Mouse (Mus musculus): ENCODE data around the gene Nmur1. TPM values are rescaled to one million over a fixed set of nuclear protein-coding genes. Genes with fewer than 3 reads are reported as not detected.
"Not testable (repeated sequence)": the region's sequence is repeated elsewhere in the genome, so short reads cannot be mapped to it uniquely, and the experiment has no call there.

Gene Nmur1
- polyA plus RNA-seq, 1 experiment from 2014 or later, result not detected

- H3K4me3 ChIP-seq, result no peak overlapping the region
- WGBS, result 88% methylated on average over 2 of the region's 2 CpGs
- no peaks in the 10 kb centered on the region for H3K4me1 ChIP-seq
- no peaks in the 10 kb centered on the region for H3K9me3 ChIP-seq
- no peak overlapping the region for H3K9ac ChIP-seq
- H3K4me2 ChIP-seq (replicated peaks), result no peak overlapping the region
- 0 out of 2 replicates have a peak, but pooled peaks cover 4% of the 10 kb centered on the region for H3K36me3 ChIP-seq
- no peaks in the 10 kb centered on the region for H3K27me3 ChIP-seq
- ATAC-seq (ENCODE audit: insufficient number of reproducible peaks, insufficient read depth, low FRiP score, low TSS enrichment), result no peak
- H3K27ac ChIP-seq, result no peak overlapping the region
These were observed 83.7 kb downstream of the Nmur1 start for GRCm38 (mm10) chr1:86342371-86342770.

- not testable (repeated sequence) for ATAC-seq (ENCODE audit: insufficient number of reproducible peaks, insufficient read depth, low FRiP score, low TSS enrichment); H3K4me1 ChIP-seq; H3K9ac ChIP-seq; H3K36me3 ChIP-seq; H3K27ac ChIP-seq; H3K27me3 ChIP-seq; H3K9me3 ChIP-seq; H3K4me2 ChIP-seq (replicated peaks); H3K4me3 ChIP-seq
- WGBS, result 96% methylated on average over 2 of the region's 2 CpGs
These were observed 84.9 kb downstream of the Nmur1 start for GRCm38 (mm10) chr1:86341096-86341495.

- H3K27ac ChIP-seq, result no peak overlapping the region
- H3K4me3 ChIP-seq, result no peak overlapping the region
- no peaks in the 10 kb centered on the region for H3K9me3 ChIP-seq
- no peak for ATAC-seq (ENCODE audit: insufficient number of reproducible peaks, insufficient read depth, low FRiP score, low TSS enrichment)
- no peaks in the 10 kb centered on the region for H3K27me3 ChIP-seq
- no peak overlapping the region for H3K4me2 ChIP-seq (replicated peaks)
- no peaks in the 10 kb centered on the region for H3K4me1 ChIP-seq
- no peaks in the 10 kb centered on the region for H3K36me3 ChIP-seq
- H3K9ac ChIP-seq, result no peak overlapping the region
- WGBS, result 32% methylated on average over 4 of the region's 4 CpGs
These were observed 86.7 kb downstream of the Nmur1 start for GRCm38 (mm10) chr1:86339156-86339812.

GRCm38 (mm10) chr1:86336330-86336729 is 89.7 kb downstream of the Nmur1 start:
- H3K4me1 ChIP-seq, result no peaks in the 10 kb centered on the region
- no peak overlapping the region for H3K9ac ChIP-seq
- H3K27ac ChIP-seq, result no peak overlapping the region
- no peak for ATAC-seq (ENCODE audit: insufficient number of reproducible peaks, insufficient read depth, low FRiP score, low TSS enrichment)
- no peaks in the 10 kb centered on the region for H3K9me3 ChIP-seq
- no peaks in the 10 kb centered on the region for H3K27me3 ChIP-seq
- no peak overlapping the region for H3K4me3 ChIP-seq
- WGBS, result 39% methylated on average over 2 of the region's 2 CpGs
- H3K36me3 ChIP-seq, result no peaks in the 10 kb centered on the region
- H3K4me2 ChIP-seq (replicated peaks), result no peak overlapping the region

Small RNA genes lying within 50 kb of the gene (microRNA-seq; reads per million reads assigned to microRNA genes)
- 66.8 reads per million, percentile 45 among the genes with 10 or more reads in this experiment for gene mmu-mir-3535

Other genes starting within 250 kb of the Nmur1 start
- gene B3gnt7, start 123.4 kb downstream of the Nmur1 start, polyA plus RNA-seq (2016; fragmentation: Nextera tagmentation; extraction: Ambion mirVana), result 6.1 and 6.6 TPM in 2 replicates
- gene Ncl, start 66.8 kb downstream of the Nmur1 start, polyA plus RNA-seq (2016; fragmentation: Nextera tagmentation; extraction: Ambion mirVana), result 414 and 475 TPM in 2 replicates
- gene Tex44, start 101 bp upstream of the Nmur1 start, polyA plus RNA-seq (2016; fragmentation: Nextera tagmentation; extraction: Ambion mirVana), result not detected in 2 replicates
- gene Ptma, start 100.5 kb upstream of the Nmur1 start, polyA plus RNA-seq (2016; fragmentation: Nextera tagmentation; extraction: Ambion mirVana), result 3,116 and 3,315 TPM in 2 replicates
- 90.5 and 92.4 TPM in 2 replicates for gene Pde6d, start 156.4 kb upstream of the Nmur1 start, polyA plus RNA-seq (2016; fragmentation: Nextera tagmentation; extraction: Ambion mirVana)
- gene Cops7b, start 156.7 kb upstream of the Nmur1 start, polyA plus RNA-seq (2016; fragmentation: Nextera tagmentation; extraction: Ambion mirVana), result 56.1 and 57.7 TPM in 2 replicates
- gene Nppc, start 244.3 kb upstream of the Nmur1 start, polyA plus RNA-seq (2016; fragmentation: Nextera tagmentation; extraction: Ambion mirVana), result 1.6 and 2.1 TPM in 2 replicates

Measured in embryonic facial prominence, embryonic 12.5 days (tissue).